Mouse (Mus musculus) right cerebral cortex, postnatal 10 days (tissue): ENCODE results near the gene Tspan18.

Experiments
- DNase-seq, 2 experiments: peaks; one replicate each; pipeline ENCODE4 v3.0.0; 2021; ENCODE audit warnings: low spot score in 2 of 2

Tspan18 gene

GRCm38 (mm10) chr2:93339373-93340106 is 5.2 kb upstream of the Tspan18 start:
- DNase-seq = no peak

- DNase-seq = no peak
Measured at GRCm38 (mm10) chr2:93335996-93336395, 1.7 kb upstream of the Tspan18 start.

DNA sequence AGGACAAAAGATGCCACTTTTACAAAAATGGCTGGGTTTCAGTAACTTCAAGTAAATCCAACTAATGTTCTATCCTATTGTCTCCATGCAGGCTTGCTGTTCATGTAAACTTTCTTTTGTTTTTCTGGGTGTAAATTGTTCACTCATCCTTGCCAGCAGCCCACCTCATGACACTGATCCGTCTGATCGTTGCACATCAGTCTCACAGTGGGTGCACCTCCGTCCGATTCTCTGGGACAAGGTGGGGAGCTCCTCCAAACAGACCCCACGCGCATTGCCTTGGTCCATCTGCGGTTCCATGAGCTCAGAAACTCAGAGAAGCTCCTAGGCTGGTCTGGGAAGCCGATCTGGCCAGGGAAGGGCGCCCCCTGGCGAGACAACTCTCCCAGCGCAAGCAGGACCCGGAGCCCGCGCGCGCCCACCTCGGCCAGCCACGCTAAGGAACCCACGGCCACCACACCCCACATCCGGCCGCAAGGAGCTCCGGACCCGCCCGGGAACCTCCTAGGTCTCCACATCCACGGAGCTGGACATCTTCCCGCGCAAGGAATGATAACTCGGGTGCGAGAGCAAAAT is 976 bp downstream of the Tspan18 start:
- peak; percentile 79 to 89 for DNase-seq

DNA sequence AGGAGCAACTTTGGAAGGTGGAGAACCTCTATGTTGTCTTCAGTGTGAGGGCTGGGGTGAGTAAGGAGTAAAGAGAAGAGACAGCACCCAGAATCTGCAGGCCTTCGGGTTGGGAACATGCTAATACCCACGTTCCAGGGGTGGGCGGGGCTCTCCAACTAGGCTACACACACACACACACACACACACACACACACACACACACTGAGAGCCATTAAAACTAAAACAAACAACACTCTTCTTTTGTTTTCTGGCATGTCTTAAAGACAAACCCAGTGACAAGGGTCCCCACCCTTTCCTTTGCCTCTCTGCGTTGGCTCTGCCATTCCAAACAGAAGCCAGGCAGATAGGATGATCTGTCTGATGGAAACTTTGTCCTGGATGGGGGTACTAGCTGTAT is 2.0 kb downstream of the Tspan18 start:
- DNase-seq = no peak

GRCm38 (mm10) chr2:93331121-93331520 is 3.2 kb downstream of the Tspan18 start:
- DNase-seq = no peak

GRCm38 (mm10) chr2:93329120-93329519 is 5.2 kb downstream of the Tspan18 start:
- no peak for DNase-seq

DNA sequence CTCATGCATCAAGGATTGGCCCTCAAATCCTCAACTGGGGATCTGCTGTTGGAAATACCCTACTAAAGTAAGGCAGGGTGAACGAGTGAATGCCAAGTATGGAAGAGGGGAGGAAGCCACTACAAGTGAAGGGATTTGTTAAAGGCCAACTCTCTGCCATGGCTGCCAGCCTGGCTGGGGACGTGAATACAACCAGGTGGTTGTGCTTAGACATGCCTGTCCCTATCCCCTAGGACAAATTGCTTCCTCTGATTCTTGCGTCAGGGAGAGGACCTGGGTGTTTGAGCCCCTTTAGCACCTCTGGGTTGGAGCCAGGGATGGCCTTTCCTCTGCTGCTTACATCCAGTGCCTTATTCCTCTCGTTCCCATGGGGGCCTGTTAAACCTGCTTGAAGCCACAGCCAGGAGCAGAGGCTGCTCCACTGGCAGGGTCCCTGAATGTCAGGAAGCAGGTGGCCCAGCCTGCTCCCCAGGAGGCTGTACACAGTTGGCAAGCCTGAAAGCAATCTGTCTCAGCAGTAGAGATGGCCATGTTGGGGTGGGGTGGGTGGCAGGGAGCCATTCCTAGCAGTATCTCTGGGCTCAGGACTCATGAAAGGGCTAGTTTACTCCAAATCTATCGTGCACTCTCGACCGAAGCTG is 6.3 kb downstream of the Tspan18 start:
- DNase-seq = peak; percentile 36 to 40

- no peak for DNase-seq
Measured at GRCm38 (mm10) chr2:93324681-93325080, 9.6 kb downstream of the Tspan18 start.

DNA sequence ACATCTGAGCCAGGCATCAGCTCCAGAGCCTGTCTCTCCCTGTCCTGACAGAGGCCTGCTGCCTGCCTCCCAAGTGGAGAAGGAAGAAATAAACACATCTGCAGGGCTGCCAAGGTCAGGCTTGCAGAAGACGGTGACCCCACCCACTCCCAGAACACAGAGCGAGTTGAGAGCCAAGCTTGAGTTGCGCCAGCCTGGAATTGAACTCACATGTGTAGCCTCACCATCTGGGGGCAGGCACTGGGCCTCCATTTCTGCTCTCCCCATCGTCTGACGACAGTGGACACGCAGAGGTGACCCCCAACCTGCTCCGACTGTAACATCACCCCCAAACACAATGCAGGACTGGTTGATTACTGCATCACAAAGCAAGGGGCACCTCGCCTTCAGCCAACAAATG is 12.4 kb downstream of the Tspan18 start:
- DNase-seq = no peak

GRCm38 (mm10) chr2:93320267-93320666 is 14.0 kb downstream of the Tspan18 start:
- DNase-seq = no peak

DNA sequence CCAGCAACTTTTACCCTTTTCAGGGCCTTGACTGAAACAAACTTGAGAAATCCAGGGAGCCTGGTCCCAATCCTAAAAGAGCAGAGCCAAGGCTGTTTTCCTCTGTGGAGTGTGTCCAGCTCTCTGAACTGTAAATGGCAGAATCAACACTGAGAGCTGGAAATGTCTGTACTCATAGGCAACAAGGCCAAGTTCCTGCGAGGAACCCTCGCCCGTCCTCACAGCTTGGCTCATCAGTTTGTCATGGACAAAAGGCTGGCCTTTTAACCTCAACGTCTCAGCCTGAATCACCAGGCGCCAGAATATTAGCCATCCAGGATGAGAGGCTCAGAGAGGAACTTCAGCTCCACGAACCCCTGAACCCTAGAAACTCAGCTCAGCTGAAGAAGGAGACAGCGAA is 14.7 kb downstream of the Tspan18 start:
- no peak for DNase-seq

DNA sequence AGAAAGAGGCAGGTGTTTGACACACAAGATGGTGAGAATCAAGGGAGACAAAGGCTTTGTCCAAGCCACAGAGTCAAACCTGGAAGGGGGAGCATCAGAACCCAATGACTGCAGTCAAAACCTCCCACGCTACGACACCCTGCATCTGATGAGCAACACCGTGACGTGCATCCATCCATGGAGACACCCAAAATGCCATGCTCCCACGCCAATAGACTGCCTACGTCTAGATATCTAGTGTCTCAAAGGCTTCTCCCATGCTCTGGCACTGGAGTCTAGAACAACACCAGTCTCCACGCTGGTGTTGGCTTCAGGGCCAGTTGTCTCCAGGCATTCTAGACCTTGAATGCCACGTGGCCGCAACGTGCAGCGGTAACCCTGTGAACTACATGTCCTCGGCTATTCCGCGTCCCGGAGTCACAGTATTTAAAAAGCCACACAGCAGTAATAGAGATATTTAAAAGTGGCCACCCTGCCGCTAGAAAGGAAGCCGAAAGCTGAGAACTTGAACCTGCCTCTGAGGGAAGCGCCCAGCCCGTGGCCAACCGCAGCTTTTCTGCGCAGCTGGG is 15.4 kb downstream of the Tspan18 start:
- no peak for DNase-seq

GRCm38 (mm10) chr2:93313768-93314632 is 20.3 kb downstream of the Tspan18 start:
- DNase-seq = no peak

DNA sequence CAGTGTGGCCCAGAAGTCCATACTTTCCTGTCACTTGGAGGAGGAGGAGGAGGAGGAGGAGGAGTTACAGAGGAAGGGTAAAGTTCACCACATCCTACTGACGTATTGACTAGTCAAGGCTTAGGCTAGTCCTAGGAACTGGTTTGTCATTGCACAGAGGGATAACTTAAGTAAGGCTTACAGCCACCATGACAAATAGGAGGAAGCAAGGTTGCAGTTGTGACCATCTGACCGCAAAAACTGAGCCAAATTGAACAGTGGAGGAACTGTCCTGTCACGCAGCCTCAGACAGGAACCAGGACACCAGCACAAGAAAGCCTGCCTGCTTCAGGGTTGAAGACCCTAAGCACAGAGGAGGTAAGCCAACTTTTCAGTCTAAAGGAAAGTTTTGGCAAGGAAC is 21.8 kb downstream of the Tspan18 start:
- DNase-seq = no peak

DNA sequence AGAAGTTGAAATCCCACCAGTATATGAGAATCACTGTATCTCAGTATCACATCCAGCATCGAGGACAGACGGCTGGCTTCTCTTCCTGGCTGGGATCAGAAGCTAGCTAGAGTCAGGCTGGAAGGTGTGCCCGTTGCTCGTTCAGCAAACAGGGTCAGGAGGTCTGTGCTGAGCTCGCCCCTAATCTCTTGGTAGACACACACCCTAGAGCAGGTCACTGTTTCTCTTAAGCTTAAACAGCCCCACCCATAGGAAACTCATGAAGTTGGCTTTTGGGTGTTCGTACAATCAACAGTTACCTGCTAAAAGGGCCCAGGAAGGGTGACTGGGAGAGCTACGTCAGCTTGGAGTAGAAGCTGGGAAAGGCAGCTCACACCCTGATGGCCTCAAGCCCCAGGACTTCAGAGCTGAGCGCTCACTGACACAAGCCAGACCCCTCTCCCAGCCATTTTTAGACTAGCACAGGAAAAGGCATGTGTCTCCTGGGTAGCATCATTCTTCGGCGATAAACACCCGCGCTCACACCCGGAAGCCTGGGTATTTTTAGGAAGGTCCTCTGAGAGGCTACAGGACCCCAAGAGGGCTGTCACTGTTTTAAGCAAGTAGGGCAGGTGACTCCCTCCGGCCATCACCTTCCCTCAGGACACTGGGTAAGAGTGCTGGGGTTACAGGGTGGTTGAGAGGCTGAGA is 24.4 kb downstream of the Tspan18 start:
- DNase-seq = no peak

GRCm38 (mm10) chr2:93306898-93307297 is 27.4 kb downstream of the Tspan18 start:
- no peak for DNase-seq

- no peak for DNase-seq
Measured at GRCm38 (mm10) chr2:93304273-93304634, 30.1 kb downstream of the Tspan18 start.

GRCm38 (mm10) chr2:93303585-93304272 is 30.6 kb downstream of the Tspan18 start:
- DNase-seq = no peak

DNA sequence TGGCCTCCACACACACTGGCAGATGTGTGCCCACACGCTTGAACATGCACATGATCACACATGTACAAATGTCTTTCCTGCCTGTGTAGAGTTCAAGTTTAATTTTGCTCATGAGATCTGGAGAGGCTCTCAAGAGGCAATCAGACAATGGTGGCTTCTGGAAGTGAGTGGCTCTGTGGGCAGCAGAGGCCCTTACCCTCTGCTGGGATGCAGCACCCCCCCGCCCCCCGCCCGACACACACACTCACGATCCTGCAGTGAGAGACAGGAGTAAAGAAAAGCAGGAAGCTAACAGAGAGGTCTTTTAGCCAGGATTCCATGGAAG is 31.1 kb downstream of the Tspan18 start:
- DNase-seq = no peak

DNA sequence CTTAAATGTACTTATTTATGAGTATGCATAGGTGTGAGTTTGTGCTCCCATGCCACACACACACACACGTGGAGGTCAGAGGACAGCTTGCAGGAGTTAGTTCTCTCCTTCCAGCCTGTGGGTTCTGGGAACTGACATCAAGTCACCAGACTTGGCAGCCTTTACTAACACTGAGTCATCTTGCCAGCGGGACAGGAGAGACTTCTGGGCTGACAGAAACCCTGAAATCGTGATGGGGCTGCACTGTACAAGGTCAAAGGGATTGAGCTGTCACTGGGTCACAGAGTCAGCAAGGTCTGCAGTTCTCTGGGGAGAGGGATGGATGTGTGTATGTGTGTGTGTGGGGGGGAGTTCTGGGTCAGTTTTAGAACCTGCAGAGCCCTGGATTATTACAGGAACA is 36.6 kb downstream of the Tspan18 start:
- no peak for DNase-seq
